Mouse (Mus musculus): ENCODE results near the gene Csnk1g1. TPM values are rescaled to one million over a fixed set of nuclear protein-coding genes. Genes with fewer than 3 reads are reported as not detected.

The Csnk1g1 gene
- total RNA-seq (2021): 10 to 100 TPM; 15.7 to 24.2 TPM
- long read RNA-seq, experiment 1, partial matches to known transcripts: 0 of 2 reads
- long read RNA-seq, experiment 1, other reads (novel, unspliced or antisense): 1 of 2 reads
- long read RNA-seq, experiment 2: 0 reads

GRCm38 (mm10) chr9:65908394-65909300 is at the start of gene Csnk1g1, which contains the start of gene Trip4:
Csnk1g1 (plus strand) TSS chr9:65908924.
Trip4 (minus strand) TSS chr9:65908794.
- peak; percentile 95 for DNase-seq

- DNase-seq: no peak
Measured at GRCm38 (mm10) chr9:65859656-65860055, 49.1 kb upstream of the Csnk1g1 start.

- DNase-seq: peak; percentile 96
Measured at GRCm38 (mm10) chr9:65884564-65885315, 24.0 kb upstream of the Csnk1g1 start.

GRCm38 (mm10) chr9:65890143-65890628 is 18.5 kb upstream of the Csnk1g1 start, which contains the start of gene Pclaf:
Pclaf (plus strand) TSS chr9:65890237.
- peak; percentile 82 for DNase-seq

- DNase-seq: no peak
Measured at GRCm38 (mm10) chr9:65891126-65891525, 17.6 kb upstream of the Csnk1g1 start.

- DNase-seq: no peak
Measured at GRCm38 (mm10) chr9:65896977-65897376, 11.7 kb upstream of the Csnk1g1 start.

GRCm38 (mm10) chr9:65902879-65903278 is 5.8 kb upstream of the Csnk1g1 start:
- DNase-seq: no peak

- DNase-seq: no peak
Measured at GRCm38 (mm10) chr9:65903419-65903818, 5.3 kb upstream of the Csnk1g1 start.

GRCm38 (mm10) chr9:65909301-65909801 is 627 bp downstream of the Csnk1g1 start:
- DNase-seq: peak; percentile 76

GRCm38 (mm10) chr9:65909837-65910236 is 1.1 kb downstream of the Csnk1g1 start:
- no peak for DNase-seq

- DNase-seq: no peak
Measured at GRCm38 (mm10) chr9:65913976-65914375, 5.3 kb downstream of the Csnk1g1 start.

- no peak for DNase-seq
Measured at GRCm38 (mm10) chr9:65917015-65917414, 8.3 kb downstream of the Csnk1g1 start.

- DNase-seq: no peak
Measured at GRCm38 (mm10) chr9:65928456-65928855, 19.7 kb downstream of the Csnk1g1 start.

GRCm38 (mm10) chr9:65929826-65930225 is 21.1 kb downstream of the Csnk1g1 start:
- DNase-seq: no peak

GRCm38 (mm10) chr9:65937566-65937965 is 28.8 kb downstream of the Csnk1g1 start:
- no peak for DNase-seq

GRCm38 (mm10) chr9:65951082-65951587 is 42.4 kb downstream of the Csnk1g1 start:
- DNase-seq: peak; percentile 14

- DNase-seq: no peak
Measured at GRCm38 (mm10) chr9:65970009-65970408, 61.3 kb downstream of the Csnk1g1 start.

GRCm38 (mm10) chr9:65973206-65973605 is 64.5 kb downstream of the Csnk1g1 start:
- no peak for DNase-seq

- peak; percentile 61 for DNase-seq
Measured at GRCm38 (mm10) chr9:65975886-65976285, 67.2 kb downstream of the Csnk1g1 start.

- no peak for DNase-seq
Measured at GRCm38 (mm10) chr9:65982841-65983240, 74.1 kb downstream of the Csnk1g1 start.

- DNase-seq: no peak
Measured at GRCm38 (mm10) chr9:65987021-65987420, 78.3 kb downstream of the Csnk1g1 start.

All from adrenal gland, postnatal 10 days (tissue).